Mouse (Mus musculus): ENCODE data around the gene Pus3. TPM values are rescaled to one million over a fixed set of nuclear protein-coding genes. Genes with fewer than 3 reads are reported as not detected.

Pus3 gene
- polyA plus RNA-seq (2015; fragmentation: Nextera tagmentation; extraction: Ambion mirVana), result 23.3 and 24.0 TPM in 2 replicates

GRCm38 (mm10) chr9:35558257-35559008 is at the start of gene Pus3, which contains the start of gene Ddx25:
Gene Pus3 (plus strand): TSS chr9:35558595.
Gene Ddx25 (minus strand): TSS chr9:35558528.
- peak; percentile 78 for ATAC-seq (ENCODE audit: insufficient number of reproducible peaks, insufficient read depth, low FRiP score, low TSS enrichment, low read depth)
- no peaks in the 10 kb centered on the region for H3K27me3 ChIP-seq
- H3K4me3 ChIP-seq, result peak within 1 kb of the TSS; percentile 69
- peaks cover 13% of the 10 kb centered on the region for H3K36me3 ChIP-seq
- no peaks in the 10 kb centered on the region for H3K9me3 ChIP-seq
- H3K27ac ChIP-seq, result peak within 1 kb of the TSS; percentile 74
- H3K4me2 ChIP-seq, result peak within 1 kb of the TSS; percentile 97
- H3K9ac ChIP-seq, result peak within 1 kb of the TSS; percentile 80
- WGBS, result under 1% methylated on average over 57 of the region's 59 CpGs
- H3K4me1 ChIP-seq, result peaks cover 18% of the 10 kb centered on the region

DNA sequence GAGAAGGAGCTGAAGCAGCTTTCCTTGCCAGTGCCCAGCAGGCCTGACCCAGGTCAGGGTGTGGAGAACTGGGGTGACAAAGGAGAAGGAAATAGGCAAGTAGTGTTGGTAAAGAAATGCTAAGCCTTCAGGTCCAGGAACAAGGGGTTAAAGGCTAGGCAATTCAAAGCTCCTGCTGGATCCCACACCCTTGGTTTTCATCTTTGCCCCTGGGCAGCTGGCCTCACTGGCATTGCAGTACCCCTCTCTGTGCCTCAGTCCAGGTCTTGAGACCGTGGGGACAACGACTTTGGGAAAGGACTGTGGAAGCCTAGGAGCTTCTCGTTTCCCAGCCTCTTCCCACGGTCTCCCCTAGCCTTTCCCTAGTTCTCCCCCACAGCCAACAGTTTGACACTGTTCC is 44.5 kb upstream of the Pus3 start:
- no peak overlapping the region for H3K4me3 ChIP-seq
- 89% methylated on average over 4 of the region's 4 CpGs for WGBS
- no peak overlapping the region for H3K4me2 ChIP-seq
- H3K9me3 ChIP-seq, result no peaks in the 10 kb centered on the region
- no peak for ATAC-seq (ENCODE audit: insufficient number of reproducible peaks, insufficient read depth, low FRiP score, low TSS enrichment, low read depth)
- peaks cover 2% of the 10 kb centered on the region; the same call in 1 of the 2 replicates for H3K27me3 ChIP-seq
- no peak overlapping the region for H3K27ac ChIP-seq
- no peak overlapping the region for H3K9ac ChIP-seq
- H3K36me3 ChIP-seq, result no peaks in the 10 kb centered on the region
- H3K4me1 ChIP-seq, result no peaks in the 10 kb centered on the region

DNA sequence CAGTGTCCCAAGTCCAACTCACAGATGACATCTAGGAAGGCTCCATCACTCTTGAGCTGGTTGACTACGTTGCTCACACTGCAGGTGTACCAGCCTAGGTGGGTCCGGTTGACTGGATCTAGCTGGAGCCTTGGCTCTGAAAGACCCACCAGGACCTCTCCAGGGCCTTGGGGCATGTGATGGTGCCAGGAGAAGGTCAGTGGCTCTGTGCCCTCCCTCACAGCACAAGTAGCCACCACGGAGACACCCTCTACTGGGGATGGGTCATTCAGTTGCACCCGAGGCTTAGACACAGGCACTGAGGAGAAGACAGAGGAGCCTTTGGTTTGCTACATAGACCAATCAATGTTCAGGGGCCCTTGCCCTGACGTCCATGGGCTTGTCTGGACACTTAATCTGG is 42.2 kb upstream of the Pus3 start:
- H3K9ac ChIP-seq, result no peak overlapping the region
- no peaks in the 10 kb centered on the region for H3K9me3 ChIP-seq
- peaks cover 2% of the 10 kb centered on the region; the same call in 1 of the 2 replicates for H3K27me3 ChIP-seq
- peaks cover 2% of the 10 kb centered on the region; the same call in 1 of the 2 replicates for H3K4me1 ChIP-seq
- WGBS, result 88% methylated on average over 5 of the region's 5 CpGs
- no peak overlapping the region for H3K27ac ChIP-seq
- H3K36me3 ChIP-seq, result no peaks in the 10 kb centered on the region
- no peak overlapping the region for H3K4me3 ChIP-seq
- H3K4me2 ChIP-seq, result no peak overlapping the region
- ATAC-seq (ENCODE audit: insufficient number of reproducible peaks, insufficient read depth, low FRiP score, low TSS enrichment, low read depth), result no peak

DNA sequence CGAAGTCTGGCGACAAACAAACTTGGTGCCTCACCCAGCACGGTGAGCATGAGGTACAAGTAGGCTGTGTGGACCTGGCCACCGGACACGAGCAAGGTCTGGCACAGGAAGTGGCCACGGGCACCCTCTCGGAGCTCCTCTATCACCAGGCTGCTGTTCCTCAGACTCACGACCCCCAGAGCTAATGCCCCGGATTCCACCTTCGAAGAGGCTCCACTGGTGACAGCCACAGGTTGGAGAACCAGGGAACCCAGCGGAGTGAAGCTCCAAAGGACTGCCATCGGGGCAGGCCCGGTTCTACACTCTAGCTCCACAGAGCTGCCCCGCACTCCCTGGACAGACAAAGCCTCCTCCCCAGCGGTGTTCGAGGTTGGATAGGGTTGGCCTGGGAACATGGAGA is 41.7 kb upstream of the Pus3 start:
- WGBS, result 94% methylated on average over 16 of the region's 16 CpGs
- no peak overlapping the region for H3K4me3 ChIP-seq
- no peaks in the 10 kb centered on the region for H3K36me3 ChIP-seq
- peaks cover 6% of the 10 kb centered on the region for H3K4me1 ChIP-seq
- H3K9me3 ChIP-seq, result no peaks in the 10 kb centered on the region
- H3K4me2 ChIP-seq, result no peak overlapping the region
- no peak overlapping the region for H3K27ac ChIP-seq
- peaks cover 2% of the 10 kb centered on the region; the same call in 1 of the 2 replicates for H3K27me3 ChIP-seq
- no peak for ATAC-seq (ENCODE audit: insufficient number of reproducible peaks, insufficient read depth, low FRiP score, low TSS enrichment, low read depth)
- no peak overlapping the region for H3K9ac ChIP-seq

DNA sequence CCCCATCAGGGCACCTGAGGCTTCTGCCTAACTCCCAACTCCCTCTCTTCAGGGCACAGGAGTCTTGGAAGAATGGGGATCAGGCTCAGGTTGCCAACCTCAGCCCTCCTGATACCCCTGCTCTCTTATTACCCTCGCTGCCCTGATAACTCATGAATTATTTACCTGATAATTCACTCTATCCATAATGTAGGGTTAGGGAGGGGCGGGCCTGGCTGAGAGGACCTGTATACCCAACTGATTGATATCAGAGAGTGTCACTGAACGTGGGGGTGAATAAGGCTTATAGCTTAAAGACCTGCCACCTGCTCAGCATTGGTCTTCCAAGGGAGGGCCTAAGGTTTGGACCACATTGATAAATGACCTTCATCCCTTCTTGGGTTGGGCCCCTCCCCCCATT is 40.2 kb upstream of the Pus3 start, which contains the start of gene Gm1113:
TSS of gene Gm1113 (minus strand) at position 101 of the 400 bp plus-strand sequence.
- no peak within 1 kb of the TSS for H3K4me3 ChIP-seq
- no peak for ATAC-seq (ENCODE audit: insufficient number of reproducible peaks, insufficient read depth, low FRiP score, low TSS enrichment, low read depth)
- peaks cover 9% of the 10 kb centered on the region for H3K4me1 ChIP-seq
- no peak within 1 kb of the TSS for H3K27ac ChIP-seq
- H3K9me3 ChIP-seq, result no peaks in the 10 kb centered on the region
- no peak within 1 kb of the TSS for H3K4me2 ChIP-seq
- WGBS, result 83% methylated on average over 3 of the region's 3 CpGs
- H3K27me3 ChIP-seq, result no peaks in the 10 kb centered on the region
- no peaks in the 10 kb centered on the region for H3K36me3 ChIP-seq
- H3K9ac ChIP-seq, result no peak within 1 kb of the TSS

- ATAC-seq (ENCODE audit: insufficient number of reproducible peaks, insufficient read depth, low FRiP score, low TSS enrichment, low read depth), result no peak
- Histone ChIP-seq H3K9me3 (no peaks in the 10 kb centered on the region), H3K4me1 (peaks cover 26% of the 10 kb centered on the region), H3K36me3 (no peaks in the 10 kb centered on the region), H3K4me3 (no peak overlapping the region), H3K27me3 (no peaks in the 10 kb centered on the region), H3K27ac (no peak overlapping the region), H3K4me2 (no peak overlapping the region), H3K9ac (no peak overlapping the region)
- 79% methylated on average over 6 of the region's 6 CpGs for WGBS
These were observed 37.6 kb upstream of the Pus3 start for GRCm38 (mm10) chr9:35520631-35521348.

GRCm38 (mm10) chr9:35522241-35522640 is 36.2 kb upstream of the Pus3 start:
- no peak overlapping the region for H3K27ac ChIP-seq
- no peaks in the 10 kb centered on the region for H3K27me3 ChIP-seq
- 47% methylated on average over 2 of the region's 2 CpGs for WGBS
- no peaks in the 10 kb centered on the region for H3K36me3 ChIP-seq
- no peak overlapping the region for H3K9ac ChIP-seq
- peaks cover 26% of the 10 kb centered on the region for H3K4me1 ChIP-seq
- no peak overlapping the region for H3K4me2 ChIP-seq
- no peaks in the 10 kb centered on the region for H3K9me3 ChIP-seq
- H3K4me3 ChIP-seq, result no peak overlapping the region
- no peak for ATAC-seq (ENCODE audit: insufficient number of reproducible peaks, insufficient read depth, low FRiP score, low TSS enrichment, low read depth)

GRCm38 (mm10) chr9:35522821-35523515 is 35.4 kb upstream of the Pus3 start:
- no peak for ATAC-seq (ENCODE audit: insufficient number of reproducible peaks, insufficient read depth, low FRiP score, low TSS enrichment, low read depth)
- Histone ChIP-seq H3K4me1 (peaks cover 28% of the 10 kb centered on the region), H3K4me2 (peak overlapping the region; percentile 36; the same call in 1 of the 2 replicates), H3K4me3 (no peak overlapping the region), H3K9ac (no peak overlapping the region), H3K9me3 (no peaks in the 10 kb centered on the region), H3K27me3 (no peaks in the 10 kb centered on the region), H3K36me3 (no peaks in the 10 kb centered on the region), H3K27ac (peak overlapping the region; percentile 88)
- 82% methylated on average over 1 of the region's 1 CpGs for WGBS

DNA sequence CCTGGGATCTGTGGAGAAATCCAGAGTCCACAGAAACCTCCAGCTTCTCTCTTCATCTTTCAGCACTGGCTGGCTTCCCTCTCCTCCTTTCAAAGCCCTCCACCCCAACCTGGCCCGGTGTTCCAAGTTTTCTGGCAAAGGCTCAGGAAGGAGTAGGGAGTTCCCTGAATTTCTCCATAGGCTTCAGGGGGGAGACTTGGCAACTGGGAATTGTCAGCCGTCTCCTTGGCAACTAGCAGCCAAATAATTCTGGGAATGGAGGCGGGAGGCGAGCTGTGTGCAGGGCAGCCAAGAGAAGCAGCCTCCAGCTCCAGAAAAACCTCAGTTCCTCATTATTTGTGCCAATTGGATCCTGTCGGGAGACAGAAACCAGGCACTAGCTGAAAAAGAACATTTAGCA is 34.9 kb upstream of the Pus3 start:
- Histone ChIP-seq H3K9ac (no peak overlapping the region), H3K4me2 (peak overlapping the region; percentile 36; the same call in 1 of the 2 replicates), H3K36me3 (no peaks in the 10 kb centered on the region), H3K4me1 (peaks cover 30% of the 10 kb centered on the region), H3K4me3 (no peak overlapping the region), H3K27me3 (no peaks in the 10 kb centered on the region), H3K27ac (peak overlapping the region; percentile 88), H3K9me3 (no peaks in the 10 kb centered on the region)
- WGBS, result 29% methylated on average over 5 of the region's 5 CpGs
- peak; percentile 75 for ATAC-seq (ENCODE audit: insufficient number of reproducible peaks, insufficient read depth, low FRiP score, low TSS enrichment, low read depth)

DNA sequence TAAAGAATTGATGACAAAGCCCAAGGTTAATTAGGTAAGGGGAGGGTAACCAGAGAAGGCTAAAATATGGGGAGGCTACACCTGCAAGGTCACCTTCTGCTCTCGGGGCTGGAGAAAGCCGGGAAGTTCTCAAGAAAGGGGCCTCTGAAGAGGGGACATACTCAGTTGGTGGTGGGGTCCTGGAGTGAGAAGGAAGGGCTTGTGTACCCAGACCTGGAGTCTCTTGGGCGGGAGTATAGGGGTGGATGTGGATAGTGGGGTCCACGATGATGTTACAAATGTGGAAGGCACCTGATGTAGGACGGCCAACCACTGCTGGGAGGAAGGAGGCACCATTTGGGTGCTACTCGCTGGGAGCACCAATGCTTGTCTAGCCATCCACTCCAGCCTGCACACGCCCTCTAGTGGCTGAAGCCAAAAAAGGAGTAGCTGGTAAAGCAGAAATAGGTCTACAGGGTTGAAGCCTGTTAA is 34.4 kb upstream of the Pus3 start:
- WGBS, result 27% methylated on average over 7 of the region's 7 CpGs
- no peak overlapping the region for H3K4me3 ChIP-seq
- H3K36me3 ChIP-seq, result no peaks in the 10 kb centered on the region
- no peaks in the 10 kb centered on the region for H3K27me3 ChIP-seq
- H3K9ac ChIP-seq, result no peak overlapping the region
- H3K9me3 ChIP-seq, result no peaks in the 10 kb centered on the region
- peak overlapping the region; percentile 88 for H3K27ac ChIP-seq
- peak overlapping the region; percentile 36; the same call in 1 of the 2 replicates for H3K4me2 ChIP-seq
- peak; percentile 79 for ATAC-seq (ENCODE audit: insufficient number of reproducible peaks, insufficient read depth, low FRiP score, low TSS enrichment, low read depth)
- peaks cover 35% of the 10 kb centered on the region for H3K4me1 ChIP-seq

DNA sequence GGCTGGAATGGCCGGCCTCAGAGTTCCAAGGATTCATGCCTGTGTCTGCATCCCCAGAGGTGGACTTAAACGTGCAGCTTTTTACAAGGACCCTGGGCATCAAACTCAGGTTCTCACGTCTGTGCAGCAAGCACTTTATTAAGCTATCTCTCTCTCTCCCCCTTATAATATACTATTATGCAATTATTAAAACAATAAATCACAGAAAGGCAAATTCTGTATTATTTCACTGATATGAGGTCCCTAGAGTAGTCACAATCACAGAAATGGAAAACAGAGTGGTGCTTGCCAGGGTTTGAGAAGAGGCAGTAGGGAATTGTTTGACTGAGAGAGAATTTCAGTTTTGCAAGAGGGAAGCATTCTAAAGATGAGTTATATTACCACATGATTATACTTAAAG is 29.3 kb upstream of the Pus3 start:
- Histone ChIP-seq H3K4me1 (peaks cover 39% of the 10 kb centered on the region), H3K9ac (no peak overlapping the region), H3K36me3 (no peaks in the 10 kb centered on the region), H3K4me2 (no peak overlapping the region), H3K27me3 (no peaks in the 10 kb centered on the region), H3K4me3 (no peak overlapping the region), H3K27ac (peak overlapping the region; percentile 71), H3K9me3 (no peaks in the 10 kb centered on the region)
- 32% methylated on average over 3 of the region's 3 CpGs for WGBS
- ATAC-seq (ENCODE audit: insufficient number of reproducible peaks, insufficient read depth, low FRiP score, low TSS enrichment, low read depth), result no peak

Measured in embryonic facial prominence, embryonic 13.5 days (tissue).